Mouse (Mus musculus) ES-E14 (cell line): ENCODE measurements around the gene Enpp6. TPM values are rescaled to one million over a fixed set of nuclear protein-coding genes. Genes with fewer than 3 reads are reported as not detected.

Source experiments
- DNase-seq: peaks from one replicate; pipeline ENCODE4 v3.0.0-alpha.2; 2013; ENCODE audit warnings: low read depth, low spot score
- H3K27ac ChIP-seq: 2 replicates; pipeline ENCODE4 v1.5.1; 2012; ENCODE audit warnings: low read depth, mild to moderate bottlenecking, low read length, moderate library complexity, mixed read lengths; ENCODE audit not compliant: poor library complexity, insufficient read depth, severe bottlenecking
- H3K36me3 ChIP-seq: 2 replicates; pipeline ENCODE4 v1.6.1; 2012; ENCODE audit warnings: mild to moderate bottlenecking, low read length, moderate library complexity, mixed read lengths; ENCODE audit not compliant: control insufficient read depth, poor library complexity, insufficient read depth, severe bottlenecking
- H3K4me1 ChIP-seq, 2 experiments: fragments of 150-350 bp in 1 of 2; sonication (generic) in 1 of 2; 2 replicates each; pipeline ENCODE4 v1.6.1; 2012; ENCODE audit warnings: low read length in 2 of 2, mild to moderate bottlenecking in 1 of 2, mixed read lengths in 1 of 2; ENCODE audit not compliant: control insufficient read depth in 2 of 2, insufficient read depth in 2 of 2, poor library complexity in 1 of 2
- H3K4me3 ChIP-seq, 2 experiments: fragments of 150-350 bp in 1 of 2; sonication (generic) in 1 of 2; 2 replicates each; pipeline ENCODE4 v1.5.1; 2012; ENCODE audit warnings: low read length in 2 of 2, low read depth in 1 of 2, mild to moderate bottlenecking in 1 of 2, mixed read lengths in 1 of 2; ENCODE audit not compliant: insufficient read depth in 1 of 2, poor library complexity in 1 of 2, severe bottlenecking in 1 of 2
- H3K9ac ChIP-seq: 2 replicates; pipeline ENCODE4 v1.6.1; 2012; ENCODE audit warnings: low read depth, mild to moderate bottlenecking, low read length, mixed read lengths; ENCODE audit not compliant: poor library complexity, insufficient read depth, severe bottlenecking
- H3K9me3 ChIP-seq: fragments of 150-350 bp; sonication (generic); 2 replicates; pipeline ENCODE4 v1.6.1; 2012; ENCODE audit warnings: low read depth, mild to moderate bottlenecking, low read length; ENCODE audit not compliant: control insufficient read depth, insufficient read depth
- CHD2 ChIP-seq: IDR thresholded peaks from 2 replicates; pipeline ENCODE4 v1.6.1; 2014; ENCODE audit warnings: mild to moderate bottlenecking, low read depth, low read length, inconsistent platforms
- HCFC1 ChIP-seq: IDR thresholded peaks from 2 replicates; pipeline ENCODE4 v1.6.1; 2012; ENCODE audit warnings: low read length, inconsistent platforms, borderline replicate concordance; ENCODE audit not compliant: insufficient read depth
- MAFK ChIP-seq: IDR thresholded peaks from 2 replicates; pipeline ENCODE4 v1.6.1; 2014; ENCODE audit warnings: mild to moderate bottlenecking, low read depth, low read length, inconsistent platforms; ENCODE audit not compliant: insufficient read depth
- ZC3H11A ChIP-seq: IDR thresholded peaks from 2 replicates; pipeline ENCODE4 v1.6.1; 2012; ENCODE audit warnings: low read depth, mild to moderate bottlenecking, inconsistent platforms, low read length, borderline replicate concordance
- ZNF384 ChIP-seq: IDR thresholded peaks from 2 replicates; pipeline ENCODE4 v1.6.1; 2012; ENCODE audit warnings: low read depth, low read length, inconsistent platforms
- in situ Hi-C, 2 experiments: fragments of 600-800 bp; cut with MboI; formaldehyde crosslinking; loops; one replicate each; pipeline ENCODE4 v1.15.1; 2025; ENCODE audit warnings: low sequenced_read_pairs in 2 of 2, inconsistent platforms in 1 of 2; ENCODE audit not compliant: unreplicated experiment in 2 of 2
- total RNA-seq: library from RNA; depleted of rRNA; stranded (reverse); fragments of 300-350 nt; gene quantifications from 2 replicates; pipeline ENCODE4 v1.2.3, GENCODE M21; 2012

Gene Enpp6
- total RNA-seq, 1 experiment, result 0.22 TPM

DNA sequence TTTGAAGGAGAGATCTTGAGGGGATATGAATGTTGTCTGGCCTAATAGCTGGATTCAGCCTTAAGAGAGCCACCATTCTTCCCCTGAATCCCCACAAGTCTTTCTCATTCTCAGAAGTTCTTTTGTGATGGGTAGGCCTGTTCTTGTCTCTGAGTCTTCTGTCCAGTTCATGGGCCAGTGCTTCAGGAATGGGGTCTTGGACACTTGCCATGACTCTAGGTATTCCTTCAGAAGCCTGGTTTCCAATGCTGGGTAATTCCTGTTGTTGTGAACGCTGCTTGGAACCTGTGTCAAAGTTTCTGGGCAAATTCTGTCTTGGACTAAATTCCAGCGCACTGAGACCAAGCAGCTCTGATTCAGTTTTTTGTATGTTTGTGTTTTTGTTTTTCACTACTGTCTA is 60.5 kb downstream of the Enpp6 start:
- Histone ChIP-seq H3K4me3 (no peak overlapping the region), H3K4me1 (peaks cover 0 to 4% of the 10 kb centered on the region in 2 experiments; a peak in 2 of 4 replicates), H3K9ac (no peak overlapping the region), H3K36me3 (no peaks in the 10 kb centered on the region), H3K27ac (no peak overlapping the region), H3K9me3 (no peaks in the 10 kb centered on the region)
- no peak for DNase-seq
- TF ChIP-seq ZNF384 (no peak), HCFC1 (no peak), MAFK (no peak), ZC3H11A (no peak), CHD2 (no peak)
- in situ Hi-C loops, result no loop called here

DNA sequence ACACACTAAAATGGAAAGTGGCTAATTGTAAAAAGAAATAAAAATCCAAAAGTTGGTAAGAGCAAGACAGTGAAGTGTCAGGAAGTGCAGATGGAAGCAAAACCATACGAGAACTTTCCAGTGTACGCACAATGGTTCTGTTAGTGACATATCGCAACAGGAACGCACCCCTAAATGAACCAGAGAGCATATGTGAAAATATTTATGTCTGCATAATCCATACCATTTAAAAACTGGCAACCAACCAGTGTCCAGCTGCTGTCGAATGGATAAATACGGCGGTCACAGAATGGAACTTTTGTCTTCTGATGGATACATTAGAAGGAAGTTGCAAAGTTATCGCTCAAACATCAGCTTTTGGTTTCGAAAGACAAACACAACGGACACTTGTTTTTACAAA is 61.9 kb downstream of the Enpp6 start:
- peaks cover 0 to 4% of the 10 kb centered on the region in 2 experiments; a peak in 2 of 4 replicates for H3K4me1 ChIP-seq
- in situ Hi-C loops, result no loop called here
- no peaks in the 10 kb centered on the region for H3K9me3 ChIP-seq
- no peak overlapping the region for H3K9ac ChIP-seq
- TF ChIP-seq ZC3H11A, result no peak
- no peak for TF ChIP-seq MAFK
- no peak for TF ChIP-seq CHD2
- no peak for TF ChIP-seq ZNF384
- no peak for TF ChIP-seq HCFC1
- DNase-seq, result no peak
- H3K4me3 ChIP-seq, result no peak overlapping the region
- H3K27ac ChIP-seq, result no peak overlapping the region
- no peaks in the 10 kb centered on the region for H3K36me3 ChIP-seq

DNA sequence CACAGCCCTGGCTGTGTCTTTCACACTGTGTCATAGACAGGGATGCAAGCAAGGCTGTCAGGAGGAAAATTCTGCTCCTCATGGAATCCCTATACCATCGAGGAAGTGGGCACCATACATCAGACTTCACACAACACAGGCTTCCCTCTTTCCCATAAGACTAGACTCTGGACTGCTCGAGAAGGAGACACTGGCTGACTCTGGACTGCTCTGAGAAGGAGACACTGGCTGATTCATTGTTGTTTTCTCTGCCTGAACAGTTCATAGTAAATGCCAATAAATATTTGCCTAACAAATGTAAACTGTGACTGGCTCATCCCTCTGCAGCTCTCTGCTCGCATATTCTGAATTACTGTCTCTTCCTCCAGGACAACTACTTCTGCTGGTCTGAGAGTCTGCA is 66.0 kb downstream of the Enpp6 start:
- in situ Hi-C loops, result no loop called here
- Histone ChIP-seq H3K9ac (no peak overlapping the region), H3K4me3 (no peak overlapping the region), H3K36me3 (no peaks in the 10 kb centered on the region), H3K9me3 (no peaks in the 10 kb centered on the region), H3K27ac (no peak overlapping the region), H3K4me1 (peaks cover 0 to 4% of the 10 kb centered on the region in 2 experiments; a peak in 2 of 4 replicates)
- no peak for DNase-seq
- no peak for TF ChIP-seq CHD2
- no peak for TF ChIP-seq MAFK
- TF ChIP-seq ZNF384, result no peak
- no peak for TF ChIP-seq HCFC1
- TF ChIP-seq ZC3H11A, result no peak

DNA sequence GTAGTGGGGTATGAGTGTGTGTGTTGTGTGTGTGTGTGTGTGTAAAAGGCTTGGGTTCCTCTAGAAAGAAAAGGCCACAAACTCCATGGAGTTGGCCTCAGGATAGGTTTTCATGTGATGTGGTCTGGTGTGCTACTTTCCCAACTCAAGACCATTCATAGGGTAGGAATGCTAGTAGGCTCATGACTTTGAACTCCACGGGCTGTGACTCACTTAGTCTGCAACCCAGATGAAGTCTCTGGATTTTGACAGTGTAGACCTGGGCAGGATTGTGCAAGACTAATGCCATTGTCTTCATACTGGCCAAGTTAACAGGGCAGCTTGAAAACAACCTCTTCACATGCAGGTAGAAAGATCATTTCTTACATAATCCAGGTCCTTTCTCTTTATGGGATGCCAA is 69.4 kb downstream of the Enpp6 start:
- no peak overlapping the region for H3K4me3 ChIP-seq
- H3K27ac ChIP-seq, result no peak overlapping the region
- H3K36me3 ChIP-seq, result no peaks in the 10 kb centered on the region
- H3K9me3 ChIP-seq, result no peaks in the 10 kb centered on the region
- no peak for DNase-seq
- in situ Hi-C loops, result no loop called here
- no peak for TF ChIP-seq ZC3H11A
- peaks cover 3 to 5% of the 10 kb centered on the region in 2 experiments; a peak in 2 of 4 replicates for H3K4me1 ChIP-seq
- H3K9ac ChIP-seq, result no peak overlapping the region

DNA sequence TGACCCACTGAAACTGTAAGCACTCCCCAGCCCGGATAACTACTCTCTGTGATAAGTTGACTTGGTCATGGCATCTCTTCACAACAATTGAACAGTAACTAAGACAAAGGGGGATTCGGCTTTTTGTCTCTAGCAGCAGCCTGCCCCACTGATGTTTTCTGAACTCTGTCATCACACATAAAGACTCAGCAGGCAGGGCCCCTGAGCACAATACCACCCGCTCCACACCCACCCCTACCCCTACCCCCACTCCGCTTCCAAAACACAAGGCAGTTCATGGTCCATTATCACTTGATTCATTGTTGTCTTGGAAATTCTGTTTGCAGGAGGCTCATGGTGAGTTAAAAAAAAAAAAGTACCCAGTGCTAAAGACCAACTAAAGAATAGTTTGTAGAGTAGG is 71.8 kb downstream of the Enpp6 start:
- Histone ChIP-seq H3K9me3 (no peaks in the 10 kb centered on the region), H3K27ac (peak overlapping the region; percentile 81), H3K9ac (no peak overlapping the region), H3K36me3 (no peaks in the 10 kb centered on the region), H3K4me1 (peaks cover 3 to 5% of the 10 kb centered on the region in 2 experiments; a peak in 2 of 4 replicates), H3K4me3 (no peak overlapping the region)
- in situ Hi-C loops, result no loop called here
- no peak for TF ChIP-seq ZC3H11A
- no peak for TF ChIP-seq MAFK
- no peak for TF ChIP-seq HCFC1
- no peak for TF ChIP-seq ZNF384
- no peak for TF ChIP-seq CHD2
- DNase-seq, result peak; percentile 39
